Mouse (Mus musculus): ENCODE data around the gene Pigk. TPM values are rescaled to one million over a fixed set of nuclear protein-coding genes. Genes with fewer than 3 reads are reported as not detected.

The Pigk gene
- total and polyA plus RNA-seq, 3 experiments = 6.4 to 28.1 (median 24.0) TPM

GRCm38 (mm10) chr3:152980431-152980830, 266.5 kb downstream of the Pigk start:
- Histone ChIP-seq H3K4me1 (ENCODE audit: control insufficient read depth, insufficient read depth, low read length) (no peaks in the 10 kb centered on the region), H3K27me3 (ENCODE audit: control insufficient read depth, insufficient read depth, low read length) (peaks cover 8% of the 10 kb centered on the region), H3K79me2 (replicated peaks; ENCODE audit: control insufficient read depth, insufficient read depth, low read length) (no peaks in the 10 kb centered on the region), H3K4me3 (no peak overlapping the region), H3K27ac (no peak overlapping the region), H3K36me3 (ENCODE audit: control insufficient read depth, insufficient read depth, low read length) (no peaks in the 10 kb centered on the region), H3K9ac (ENCODE audit: low read depth, low read length) (no peak overlapping the region)
- intact Hi-C loops (cut with DNase I) = no loop called here
- TF ChIP-seq EP300 (IDR thresholded peaks at IDR 0.05; ENCODE audit: insufficient read depth, low read depth, low read length) (no peak), CTCF (IDR thresholded peaks at IDR 0.05) (no peak), POLR2A (IDR thresholded peaks at IDR 0.05; ENCODE audit: insufficient read depth, low read depth, low read length) (no peak)
- WGBS = 16% methylated on average over 6 of the region's 6 CpGs
- no peak for DNase-seq

GRCm38 (mm10) chr3:152980978-152981974, 267.4 kb downstream of the Pigk start:
- Histone ChIP-seq H3K36me3 (ENCODE audit: control insufficient read depth, insufficient read depth, low read length) (no peaks in the 10 kb centered on the region), H3K79me2 (replicated peaks; ENCODE audit: control insufficient read depth, insufficient read depth, low read length) (no peaks in the 10 kb centered on the region), H3K27me3 (ENCODE audit: control insufficient read depth, insufficient read depth, low read length) (peaks cover 8% of the 10 kb centered on the region), H3K9ac (ENCODE audit: low read depth, low read length) (no peak overlapping the region), H3K4me1 (ENCODE audit: control insufficient read depth, insufficient read depth, low read length) (no peaks in the 10 kb centered on the region), H3K27ac (no peak overlapping the region), H3K4me3 (no peak overlapping the region)
- TF ChIP-seq EP300 (IDR thresholded peaks at IDR 0.05; ENCODE audit: insufficient read depth, low read depth, low read length) = no peak
- no peak for TF ChIP-seq CTCF (IDR thresholded peaks at IDR 0.05)
- TF ChIP-seq POLR2A (IDR thresholded peaks at IDR 0.05; ENCODE audit: insufficient read depth, low read depth, low read length) = no peak
- DNase-seq = no peak
- intact Hi-C loops (cut with DNase I) = no loop called here
- 2% methylated on average over 47 of the region's 47 CpGs for WGBS

DNA sequence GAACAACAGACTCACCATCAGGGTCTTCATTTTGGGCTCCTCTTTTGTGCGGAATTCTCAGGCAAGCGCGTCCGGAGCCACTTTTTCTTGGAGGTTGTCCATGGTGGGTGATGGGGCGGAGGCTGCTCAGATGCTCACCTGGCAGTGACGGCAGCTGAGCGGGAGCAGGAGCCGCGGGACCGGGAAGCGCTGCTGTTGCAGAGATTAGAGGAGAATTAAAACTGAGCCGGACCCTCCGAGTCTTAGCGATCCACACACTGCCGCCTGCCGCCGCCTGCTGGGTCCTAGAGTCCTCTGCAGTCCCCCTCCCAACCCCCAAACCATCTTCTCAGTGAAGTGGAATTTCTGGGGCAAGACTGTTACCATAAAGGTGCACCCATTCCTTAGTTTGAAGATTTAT, 268.1 kb downstream of the Pigk start, which contains the start of gene St6galnac5:
St6galnac5 (minus strand) TSS at position 259 of the 400 bp plus-strand sequence.
- Histone ChIP-seq H3K27ac (no peak within 1 kb of the TSS), H3K36me3 (ENCODE audit: control insufficient read depth, insufficient read depth, low read length) (no peaks in the 10 kb centered on the region), H3K9ac (ENCODE audit: low read depth, low read length) (no peak within 1 kb of the TSS), H3K4me3 (no peak within 1 kb of the TSS), H3K27me3 (ENCODE audit: control insufficient read depth, insufficient read depth, low read length) (peaks cover 8% of the 10 kb centered on the region), H3K79me2 (replicated peaks; ENCODE audit: control insufficient read depth, insufficient read depth, low read length) (no peaks in the 10 kb centered on the region), H3K4me1 (ENCODE audit: control insufficient read depth, insufficient read depth, low read length) (no peaks in the 10 kb centered on the region)
- no peak for DNase-seq
- 3% methylated on average over 17 of the region's 17 CpGs for WGBS
- intact Hi-C loops (cut with DNase I) = no loop called here
- TF ChIP-seq EP300 (IDR thresholded peaks at IDR 0.05; ENCODE audit: insufficient read depth, low read depth, low read length) (no peak), POLR2A (IDR thresholded peaks at IDR 0.05; ENCODE audit: insufficient read depth, low read depth, low read length) (no peak), CTCF (IDR thresholded peaks at IDR 0.05) (no peak)

DNA sequence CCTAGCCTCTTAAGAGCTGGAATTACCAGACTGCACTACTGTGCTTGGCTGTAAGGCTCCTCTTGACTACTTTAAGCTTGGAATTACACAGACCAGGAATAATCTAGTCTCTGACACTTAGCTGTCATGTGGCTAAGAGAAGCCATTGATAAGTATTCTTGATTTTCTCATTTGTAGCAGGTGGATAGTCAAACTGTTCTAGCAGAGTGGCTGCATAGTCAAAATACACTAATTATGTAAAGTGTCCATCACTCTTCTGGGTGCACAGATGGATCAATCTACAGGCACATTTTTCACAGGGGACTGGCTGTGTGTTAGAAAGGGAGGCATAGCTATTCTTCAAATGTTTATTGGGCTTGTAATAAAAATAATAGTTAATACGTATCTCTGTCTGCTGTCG, 276.9 kb downstream of the Pigk start:
- TF ChIP-seq EP300 (IDR thresholded peaks at IDR 0.05; ENCODE audit: insufficient read depth, low read depth, low read length) (no peak), POLR2A (IDR thresholded peaks at IDR 0.05; ENCODE audit: insufficient read depth, low read depth, low read length) (no peak), CTCF (IDR thresholded peaks at IDR 0.05) (no peak)
- Histone ChIP-seq H3K36me3 (ENCODE audit: control insufficient read depth, insufficient read depth, low read length) (no peaks in the 10 kb centered on the region), H3K79me2 (replicated peaks; ENCODE audit: control insufficient read depth, insufficient read depth, low read length) (no peaks in the 10 kb centered on the region), H3K4me1 (ENCODE audit: control insufficient read depth, insufficient read depth, low read length) (no peaks in the 10 kb centered on the region), H3K27ac (no peak overlapping the region), H3K4me3 (no peak overlapping the region), H3K9ac (ENCODE audit: low read depth, low read length) (no peak overlapping the region), H3K27me3 (ENCODE audit: control insufficient read depth, insufficient read depth, low read length) (no peaks in the 10 kb centered on the region; the same call in 1 of the 2 replicates)
- 89% methylated on average over 2 of the region's 2 CpGs for WGBS
- intact Hi-C loops (cut with DNase I) = no loop called here
- no peak for DNase-seq

DNA sequence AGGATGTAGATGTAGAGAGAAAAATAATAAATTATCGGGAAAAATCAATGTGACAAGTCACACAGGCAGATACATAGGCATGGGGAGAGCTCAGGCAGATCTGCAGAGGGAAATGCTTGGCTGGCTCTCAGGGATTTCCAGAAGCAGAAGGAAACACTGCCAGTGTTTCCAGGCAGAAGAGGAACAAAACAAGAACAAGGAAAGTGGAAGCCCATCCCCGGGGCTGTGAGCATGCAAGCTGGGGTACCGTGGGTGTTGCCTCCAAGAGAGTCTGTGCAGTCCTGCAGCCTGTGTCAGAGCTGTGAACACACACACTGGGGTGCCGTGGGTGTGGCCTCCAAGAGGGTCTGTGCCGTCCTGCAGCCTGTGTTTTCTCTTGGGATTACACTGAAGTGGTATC, 279.7 kb downstream of the Pigk start:
- Histone ChIP-seq H3K27ac (no peak overlapping the region), H3K4me1 (ENCODE audit: control insufficient read depth, insufficient read depth, low read length) (no peaks in the 10 kb centered on the region), H3K9ac (ENCODE audit: low read depth, low read length) (no peak overlapping the region), H3K36me3 (ENCODE audit: control insufficient read depth, insufficient read depth, low read length) (no peaks in the 10 kb centered on the region), H3K79me2 (replicated peaks; ENCODE audit: control insufficient read depth, insufficient read depth, low read length) (no peaks in the 10 kb centered on the region), H3K4me3 (no peak overlapping the region), H3K27me3 (ENCODE audit: control insufficient read depth, insufficient read depth, low read length) (no peaks in the 10 kb centered on the region; the same call in 1 of the 2 replicates)
- intact Hi-C loops (cut with DNase I) = no loop called here
- TF ChIP-seq POLR2A (IDR thresholded peaks at IDR 0.05; ENCODE audit: insufficient read depth, low read depth, low read length) (no peak), CTCF (IDR thresholded peaks at IDR 0.05) (no peak), EP300 (IDR thresholded peaks at IDR 0.05; ENCODE audit: insufficient read depth, low read depth, low read length) (no peak)
- no peak for DNase-seq
- WGBS = 40% methylated on average over 5 of the region's 5 CpGs

- intact Hi-C loops (cut with DNase I) = no loop called here
- TF ChIP-seq EP300 (IDR thresholded peaks at IDR 0.05; ENCODE audit: insufficient read depth, low read depth, low read length) = no peak
- no peak for TF ChIP-seq CTCF (IDR thresholded peaks at IDR 0.05)
- TF ChIP-seq POLR2A (IDR thresholded peaks at IDR 0.05; ENCODE audit: insufficient read depth, low read depth, low read length) = no peak
- DNase-seq = no peak
- Histone ChIP-seq H3K4me3 (no peak overlapping the region), H3K27me3 (ENCODE audit: control insufficient read depth, insufficient read depth, low read length) (no peaks in the 10 kb centered on the region), H3K79me2 (replicated peaks; ENCODE audit: control insufficient read depth, insufficient read depth, low read length) (no peaks in the 10 kb centered on the region), H3K4me1 (ENCODE audit: control insufficient read depth, insufficient read depth, low read length) (no peaks in the 10 kb centered on the region), H3K36me3 (ENCODE audit: control insufficient read depth, insufficient read depth, low read length) (no peaks in the 10 kb centered on the region), H3K27ac (no peak overlapping the region), H3K9ac (ENCODE audit: low read depth, low read length) (no peak overlapping the region)
- 56% methylated on average over 5 of the region's 5 CpGs for WGBS
Observed at GRCm38 (mm10) chr3:152998106-152998505, 284.2 kb downstream of the Pigk start.

Data from heart, adult 2 months (tissue).